Mouse (Mus musculus): Measurements from ENCODE around the gene Hs6st2.
A peak's percentile ranks its signal among the peaks of the same experiment; 100 is the strongest.

Hs6st2 gene

DNA sequence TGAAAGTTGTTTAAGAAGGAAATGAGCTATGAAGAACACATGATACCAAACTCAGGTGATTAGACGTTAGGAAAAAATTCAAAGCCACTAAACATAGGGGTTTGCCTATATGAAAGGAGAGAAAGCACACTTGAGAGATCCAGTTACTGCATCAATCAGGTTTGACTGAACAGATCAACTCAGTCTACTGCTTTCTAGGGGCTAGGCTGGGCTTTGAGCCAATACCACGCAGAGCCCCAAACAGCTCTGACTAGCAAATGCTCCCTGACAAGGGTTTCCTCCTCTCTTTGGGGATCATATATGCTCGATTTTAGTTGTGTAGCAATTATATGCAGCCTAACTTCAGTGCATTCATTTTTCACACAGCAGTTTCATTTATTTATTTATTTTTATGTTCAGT, 96.2 kb downstream of the Hs6st2 start:
- DNase-seq (ENCODE audit: low read depth, low spot score) = no peak

GRCm38 (mm10) chrX:51581704-51582103, 100.0 kb downstream of the Hs6st2 start:
- DNase-seq (ENCODE audit: low read depth, low spot score) = no peak

DNA sequence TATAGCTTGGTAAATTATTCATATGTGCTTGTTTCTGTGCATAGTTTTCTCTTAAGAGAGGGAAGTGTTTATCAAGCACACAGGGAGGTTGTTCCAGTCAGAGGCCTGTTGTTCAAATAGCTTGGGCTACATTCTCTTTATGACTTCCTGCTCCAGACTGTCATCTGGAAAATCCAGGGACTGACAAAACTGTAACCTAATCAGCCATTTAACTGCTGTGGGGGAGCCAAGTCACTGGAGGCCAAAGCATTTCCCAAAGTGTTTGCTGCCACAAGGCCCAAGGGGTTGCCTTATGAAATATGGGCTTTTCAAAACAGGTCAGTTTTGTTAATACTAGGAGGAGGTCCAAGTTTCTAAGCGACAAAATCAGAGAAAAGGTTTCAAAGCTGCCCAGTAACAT, 119.8 kb downstream of the Hs6st2 start:
- DNase-seq (ENCODE audit: low read depth, low spot score) = no peak

- DNase-seq (ENCODE audit: low read depth, low spot score) = no peak
These were observed 142.0 kb downstream of the Hs6st2 start for GRCm38 (mm10) chrX:51539626-51540025.

DNA sequence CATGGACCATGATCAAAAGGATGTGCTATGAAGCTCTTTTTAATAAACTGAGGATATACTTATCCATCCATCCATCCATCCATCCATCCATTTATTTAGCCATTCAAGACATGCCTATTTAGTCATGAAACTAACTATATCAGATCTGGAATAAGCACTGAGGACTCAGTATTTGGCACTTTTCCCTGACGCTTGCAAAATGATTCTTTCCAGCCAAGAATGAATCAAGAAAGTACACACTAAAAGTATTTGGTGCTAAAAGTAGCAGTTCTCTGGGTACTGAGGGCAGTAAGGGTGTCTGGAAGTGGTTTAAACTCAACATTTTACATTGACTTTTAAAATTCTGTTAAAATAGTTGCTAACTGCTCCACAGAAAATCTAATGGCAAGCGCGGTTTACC, 144.6 kb downstream of the Hs6st2 start:
- no peak for DNase-seq (ENCODE audit: low read depth, low spot score)

- no peak for DNase-seq (ENCODE audit: low read depth, low spot score)
These were observed 146.4 kb downstream of the Hs6st2 start for GRCm38 (mm10) chrX:51535226-51535625.

DNA sequence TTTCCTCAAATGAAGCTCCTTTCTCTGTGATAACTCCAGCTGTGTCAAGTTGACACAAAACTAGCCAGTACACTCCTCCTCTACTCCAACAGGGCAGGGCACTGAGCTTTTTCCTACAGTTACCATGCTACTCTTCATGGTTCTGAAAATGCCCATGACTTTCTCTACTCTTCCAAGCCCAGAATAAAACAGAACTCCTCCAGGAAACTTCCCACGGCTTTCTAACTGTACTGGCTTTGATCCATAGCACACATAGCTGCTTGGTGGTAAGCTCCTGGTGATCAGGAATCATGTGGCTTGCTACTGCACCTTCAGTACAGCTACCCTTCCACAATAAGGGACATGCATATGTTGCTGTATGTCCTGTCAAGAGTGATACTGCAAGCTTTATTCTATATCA, 150.5 kb downstream of the Hs6st2 start:
- no peak for DNase-seq (ENCODE audit: low read depth, low spot score)

DNA sequence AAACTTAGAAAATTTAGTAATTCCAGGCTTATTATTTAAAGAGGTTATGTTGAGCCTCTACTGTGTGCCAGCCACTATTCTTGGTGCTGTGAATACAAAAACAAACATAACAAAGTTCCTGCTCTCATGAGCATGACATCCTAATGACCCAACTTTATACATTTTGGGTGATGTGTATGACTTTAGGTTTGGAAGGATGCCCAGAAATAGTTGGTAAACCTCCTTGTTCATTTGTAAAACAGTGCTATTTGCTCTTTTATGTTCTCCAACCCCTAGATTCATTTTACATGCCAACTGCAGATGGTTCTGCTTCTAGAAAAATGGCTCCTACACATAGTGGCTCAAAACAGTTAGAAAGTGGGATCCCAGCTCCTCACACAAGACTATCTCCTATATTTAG, 153.1 kb downstream of the Hs6st2 start:
- DNase-seq (ENCODE audit: low read depth, low spot score) = no peak

DNA sequence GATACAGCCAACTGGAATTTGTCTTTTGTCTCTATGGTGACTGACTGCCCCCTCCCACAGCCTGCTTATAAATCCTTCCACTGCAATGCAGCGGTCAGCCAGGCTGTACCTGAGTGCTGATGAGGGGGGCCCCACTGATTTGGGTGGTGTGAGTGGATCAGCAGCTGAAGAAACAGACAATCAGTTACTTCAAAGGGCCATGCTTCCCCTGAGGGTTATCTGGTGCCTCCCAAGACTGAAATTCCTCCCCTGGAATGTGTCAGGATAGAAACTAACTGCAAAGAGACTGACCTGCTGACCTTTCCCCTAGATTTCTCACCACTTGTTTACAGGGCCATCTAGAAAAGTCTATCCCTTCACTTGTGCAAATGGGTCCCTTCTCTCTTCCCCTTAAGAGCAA, 166.8 kb downstream of the Hs6st2 start:
- DNase-seq (ENCODE audit: low read depth, low spot score) = no peak

- no peak for DNase-seq (ENCODE audit: low read depth, low spot score)
These were observed 175.1 kb downstream of the Hs6st2 start for GRCm38 (mm10) chrX:51506526-51506925.

- no peak for DNase-seq (ENCODE audit: low read depth, low spot score)
These were observed 176.0 kb downstream of the Hs6st2 start for GRCm38 (mm10) chrX:51505691-51506090.

GRCm38 (mm10) chrX:51503781-51504471, 177.7 kb downstream of the Hs6st2 start:
- DNase-seq (ENCODE audit: low read depth, low spot score) = no peak

DNA sequence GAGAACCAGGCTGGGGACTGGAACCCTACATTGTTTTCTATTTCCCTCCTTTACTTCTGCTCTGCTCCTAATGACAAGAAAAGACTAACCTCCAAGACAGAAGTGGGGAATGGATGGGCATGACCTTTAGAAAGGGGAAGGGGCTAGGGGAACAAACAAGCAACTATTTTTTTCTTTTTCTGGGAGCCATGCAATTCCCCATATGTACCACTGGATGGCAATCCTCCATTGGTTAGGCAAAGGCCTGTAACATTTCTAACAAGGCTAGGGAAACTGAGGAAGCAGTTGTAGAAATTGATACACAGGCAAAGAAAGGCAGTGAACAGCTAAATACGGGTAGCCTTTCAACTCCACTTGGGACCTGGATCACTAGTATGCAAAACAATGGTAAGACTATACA, 183.8 kb downstream of the Hs6st2 start:
- no peak for DNase-seq (ENCODE audit: low read depth, low spot score)

DNA sequence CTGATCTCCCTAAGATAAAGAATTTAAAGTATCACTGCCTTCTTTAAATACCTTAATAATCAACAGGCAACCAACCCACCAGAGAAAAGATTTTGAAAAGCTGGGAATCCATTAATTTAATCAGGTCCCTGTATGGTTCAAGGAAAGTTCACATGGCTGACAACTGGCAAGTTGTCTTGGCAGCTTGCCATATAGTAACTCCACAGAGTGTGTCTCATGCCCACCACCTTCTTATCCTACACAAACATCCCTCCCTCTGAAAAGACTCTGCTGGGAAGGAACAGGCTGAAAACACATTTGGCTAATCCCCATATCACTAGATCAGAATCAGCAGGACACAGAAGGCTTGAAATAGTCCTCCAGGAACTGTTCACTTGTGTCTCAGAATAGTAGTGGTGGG, 193.3 kb downstream of the Hs6st2 start:
- DNase-seq (ENCODE audit: low read depth, low spot score) = no peak

- DNase-seq (ENCODE audit: low read depth, low spot score) = no peak
These were observed 212.2 kb downstream of the Hs6st2 start for GRCm38 (mm10) chrX:51469411-51469810.

DNA sequence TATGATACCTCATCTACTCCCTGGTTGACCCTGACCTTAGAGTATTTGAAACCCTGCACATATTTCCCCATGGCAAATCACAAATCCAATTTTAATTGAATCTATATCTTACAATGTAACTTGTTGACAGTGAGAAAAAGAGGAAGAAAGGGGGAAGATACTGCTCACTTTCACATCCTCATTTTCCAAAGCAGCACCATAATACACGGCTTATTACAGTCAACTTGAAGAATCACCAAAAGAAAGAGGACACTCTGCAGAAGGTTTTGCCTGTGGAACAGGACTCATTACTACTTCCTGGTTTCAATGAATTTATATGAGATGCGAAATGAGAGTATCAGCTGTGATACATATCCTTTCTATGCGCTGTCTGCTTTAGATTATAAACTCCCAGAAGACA, 220.2 kb downstream of the Hs6st2 start:
- DNase-seq (ENCODE audit: low read depth, low spot score) = no peak

DNA sequence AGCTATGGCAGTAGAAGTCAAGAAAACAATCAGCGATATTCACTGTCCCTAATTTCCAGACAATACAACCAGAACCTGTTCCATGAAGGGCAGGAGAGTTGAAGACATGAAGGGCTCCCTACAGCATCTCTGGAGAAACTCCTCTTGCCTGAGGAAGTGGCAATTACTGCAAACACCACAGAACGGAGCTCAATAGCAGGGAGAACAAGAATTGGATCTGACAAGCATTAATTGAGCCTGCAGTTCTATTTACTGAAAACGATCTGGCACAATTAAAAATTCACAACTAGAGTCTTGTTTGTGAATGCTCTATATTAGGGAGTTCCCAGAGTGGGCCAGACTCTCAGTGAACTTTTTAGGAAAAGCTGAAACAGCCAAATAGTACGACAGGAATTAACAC, 238.3 kb downstream of the Hs6st2 start:
- no peak for DNase-seq (ENCODE audit: low read depth, low spot score)

- DNase-seq (ENCODE audit: low read depth, low spot score) = no peak
These were observed 249.9 kb downstream of the Hs6st2 start for GRCm38 (mm10) chrX:51431706-51432105.

DNA sequence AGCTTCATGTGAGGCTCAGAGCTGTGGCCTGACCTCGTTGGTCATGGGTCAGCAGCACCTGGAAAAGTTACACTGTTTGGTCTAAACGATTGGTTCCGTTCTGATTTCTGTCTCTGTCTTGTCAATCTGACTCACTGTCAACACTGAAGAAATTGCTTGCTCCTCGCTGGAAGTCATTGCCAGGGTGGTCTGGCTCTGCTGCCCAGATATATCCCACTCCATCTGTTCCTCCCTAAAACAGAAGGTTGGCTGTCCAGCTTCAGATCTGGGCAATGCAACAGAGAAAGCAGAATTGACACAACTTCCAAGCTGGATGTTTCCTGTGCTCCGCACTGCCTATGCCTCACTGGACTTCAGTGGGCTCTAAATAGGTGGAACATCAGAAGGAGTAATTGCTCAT, 256.6 kb downstream of the Hs6st2 start:
- no peak for DNase-seq (ENCODE audit: low read depth, low spot score)

DNA sequence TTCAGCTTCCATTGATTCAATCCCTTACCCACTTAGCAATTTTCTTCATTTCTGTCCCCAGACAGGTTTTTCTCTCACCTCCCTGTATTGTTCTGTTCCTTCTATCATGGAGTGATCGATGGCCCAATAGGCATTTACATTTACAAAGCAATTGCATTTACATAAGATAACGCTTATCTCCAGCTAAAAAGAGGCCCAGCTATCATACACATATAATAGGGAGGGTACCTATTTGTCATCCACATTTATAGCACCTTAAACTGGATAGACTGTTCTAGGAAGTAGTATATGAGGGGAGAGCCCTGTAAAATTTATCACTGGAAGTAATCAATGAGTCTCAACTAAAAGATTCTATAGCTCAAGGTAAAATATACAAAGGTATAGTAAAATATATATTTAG, 271.4 kb downstream of the Hs6st2 start:
- no peak for DNase-seq (ENCODE audit: low read depth, low spot score)

DNA sequence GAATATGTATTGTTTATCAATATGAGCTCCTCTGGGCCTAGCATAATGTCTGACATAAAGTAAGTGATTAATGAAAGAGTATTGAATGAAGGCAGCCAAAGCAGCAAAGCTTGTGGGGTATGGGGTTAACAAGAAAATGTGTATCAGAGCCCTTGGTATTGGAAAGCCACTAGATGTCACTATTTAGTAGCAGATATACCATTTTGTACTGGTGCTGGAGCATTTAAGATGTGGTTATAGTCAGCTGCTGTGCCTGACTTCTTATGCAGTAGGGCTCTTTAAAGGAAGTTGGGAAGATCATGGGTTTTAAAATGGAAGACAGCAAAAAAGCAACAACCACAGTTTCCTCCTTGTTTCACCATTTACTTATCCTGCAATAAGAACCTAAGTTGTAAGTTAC, 284.2 kb downstream of the Hs6st2 start:
- peak; percentile 0 for DNase-seq (ENCODE audit: low read depth, low spot score)

- peak; percentile 68 for DNase-seq (ENCODE audit: low read depth, low spot score)
These were observed 307.0 kb downstream of the Hs6st2 start for GRCm38 (mm10) chrX:51374670-51375069.

- peak; percentile 21 for DNase-seq (ENCODE audit: low read depth, low spot score)
These were observed 309.0 kb downstream of the Hs6st2 start for GRCm38 (mm10) chrX:51372477-51373239.

Data from CD4-positive, CD25-positive, alpha-beta regulatory T cell, adult 2 months (primary cell).